ENCODE assay signal across 26 mouse cellular contexts in the genomic region with DNA sequence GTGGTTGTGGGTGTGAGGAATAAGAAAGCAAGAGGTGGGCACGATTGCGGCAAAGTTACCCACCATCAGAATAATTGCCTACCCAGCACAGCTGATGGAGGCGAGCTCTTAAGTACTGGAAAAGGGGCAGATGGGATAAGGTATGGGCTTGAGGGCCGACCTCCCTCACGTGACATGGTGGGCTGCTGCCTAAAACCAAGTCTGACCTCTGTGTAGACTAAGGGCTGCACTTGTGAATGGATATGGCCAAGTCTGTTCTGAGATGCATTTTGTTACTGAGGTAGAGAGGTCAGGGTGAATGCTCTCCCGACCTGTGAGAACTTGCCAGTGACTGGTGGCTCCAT. TPM values are rescaled to one million over a fixed set of nuclear protein-coding genes. Genes with fewer than 3 reads are reported as not detected.
A peak's percentile ranks its signal among the peaks of the same experiment; 100 is the strongest.
DNase-seq lines count a peak whose midpoint lies in the region; ATAC-seq lines count a peak whose summit lies in the region.
"Had no signal": no experiment of that assay in that cellular context is flagged by ENCODE, and none has a peak within 500 bp of the region (broad histone marks: within the 10 kb centered on the region; RNA-seq: fewer than 3 reads in every experiment).

No protein-coding gene starts in this region.

- no peaks in the 10 kb centered on the region for H3K36me3 ChIP-seq in forebrain, embryonic 12.5 days (replicated peaks)
- no peaks in the 10 kb centered on the region for H3K36me3 ChIP-seq in forebrain, embryonic 10.5 days (replicated peaks)
- no peaks in the 10 kb centered on the region for H3K36me3 ChIP-seq in hindbrain, embryonic 12.5 days
- no peaks in the 10 kb centered on the region for H3K36me3 ChIP-seq in hindbrain, embryonic 16.5 days (ENCODE audit: control insufficient read depth, insufficient read depth, low read length)
- no peaks in the 10 kb centered on the region for H3K36me3 ChIP-seq in midbrain, embryonic 16.5 days (ENCODE audit: control insufficient read depth, insufficient read depth, low read length)
- H3K36me3 ChIP-seq in midbrain, embryonic 15.5 days (replicated peaks): no peaks in the 10 kb centered on the region
- H3K36me3 ChIP-seq: hindbrain, embryonic 15.5 days; intestine, embryonic 15.5 days; liver, embryonic 12.5 days; stomach, embryonic 15.5 days had no signal

- 93% methylated on average over 6 of the region's 6 CpGs for WGBS in forebrain, embryonic 12.5 days
- WGBS in forebrain, embryonic 10.5 days: 93% methylated on average over 6 of the region's 6 CpGs
- WGBS in hindbrain, embryonic 12.5 days: 84% methylated on average over 6 of the region's 6 CpGs
- 89% methylated on average over 6 of the region's 6 CpGs for WGBS in hindbrain, embryonic 16.5 days
- 92% methylated on average over 6 of the region's 6 CpGs for WGBS in midbrain, embryonic 16.5 days
- WGBS in midbrain, embryonic 15.5 days: 86% methylated on average over 6 of the region's 6 CpGs

- no peaks in the 10 kb centered on the region for H3K27me3 ChIP-seq in forebrain, embryonic 12.5 days
- no peaks in the 10 kb centered on the region for H3K27me3 ChIP-seq in forebrain, embryonic 10.5 days (ENCODE audit: poor library complexity, severe bottlenecking)
- no peaks in the 10 kb centered on the region for H3K27me3 ChIP-seq in hindbrain, embryonic 12.5 days
- 0 out of 2 replicates have a peak, but pooled peaks cover 2% of the 10 kb centered on the region for H3K27me3 ChIP-seq in hindbrain, embryonic 16.5 days (replicated peaks; ENCODE audit: control insufficient read depth, insufficient read depth, low read length)
- no peaks in the 10 kb centered on the region for H3K27me3 ChIP-seq in midbrain, embryonic 16.5 days (ENCODE audit: control insufficient read depth, insufficient read depth, low read depth, low read length)
- no peaks in the 10 kb centered on the region for H3K27me3 ChIP-seq in midbrain, embryonic 15.5 days (replicated peaks)
- H3K27me3 ChIP-seq: hindbrain, embryonic 15.5 days; intestine, embryonic 15.5 days; liver, embryonic 12.5 days; stomach, embryonic 15.5 days had no signal

- peak; percentile 56 for ATAC-seq in forebrain, embryonic 12.5 days (ENCODE audit: low FRiP score)
- ATAC-seq in hindbrain, embryonic 12.5 days (ENCODE audit: low FRiP score): peak; percentile 23; the same call in 1 of the 2 replicates
- no peak for ATAC-seq in hindbrain, embryonic 16.5 days
- 0 out of 2 replicates have a peak, but pooled peaks have one; percentile 25 for ATAC-seq in midbrain, embryonic 16.5 days
- no peak for ATAC-seq in midbrain, embryonic 15.5 days (replicated peaks)
- ATAC-seq: activated CD4-positive, CD25-positive, alpha-beta regulatory T cell, adult 4 months; intestine, embryonic 15.5 days; liver, embryonic 12.5 days; liver, postnatal 0 days had no signal

- H3K4me2 ChIP-seq in forebrain, embryonic 12.5 days: no peak overlapping the region
- H3K4me2 ChIP-seq in hindbrain, embryonic 12.5 days (replicated peaks): no peak overlapping the region
- H3K4me2 ChIP-seq in hindbrain, embryonic 16.5 days (ENCODE audit: low read length): no peak overlapping the region
- no peak overlapping the region for H3K4me2 ChIP-seq in midbrain, embryonic 16.5 days (ENCODE audit: low read length)
- no peak overlapping the region for H3K4me2 ChIP-seq in midbrain, embryonic 15.5 days
- H3K4me2 ChIP-seq: hindbrain, embryonic 15.5 days; intestine, embryonic 15.5 days; liver, embryonic 12.5 days; stomach, embryonic 15.5 days had no signal

- no peak for DNase-seq in forebrain, embryonic 10.5 days (ENCODE audit: extremely low spot score, low spot score)
- no peak for DNase-seq in kidney, postnatal 25 days
- DNase-seq: adrenal gland, adult 2 months; cerebellum, adult 2 months; cerebellum, postnatal 14 days; kidney, adult 2 months; layer of hippocampus, postnatal 36 days; left cerebral cortex, postnatal 4 days; liver, postnatal 0 days; lung, postnatal 36 days; retina, postnatal 1 day; right cerebral cortex, postnatal 14 days; thymus, postnatal 14 days had no signal

- H3K4me3 ChIP-seq in forebrain, embryonic 12.5 days (replicated peaks): no peak overlapping the region
- no peak overlapping the region for H3K4me3 ChIP-seq in forebrain, embryonic 10.5 days
- no peak overlapping the region for H3K4me3 ChIP-seq in hindbrain, embryonic 12.5 days
- no peak overlapping the region for H3K4me3 ChIP-seq in hindbrain, embryonic 16.5 days (ENCODE audit: low read length)
- H3K4me3 ChIP-seq in midbrain, embryonic 16.5 days (ENCODE audit: low read depth, low read length): no peak overlapping the region
- no peak overlapping the region for H3K4me3 ChIP-seq in midbrain, embryonic 15.5 days
- H3K4me3 ChIP-seq: erythroblast, embryonic 14.5 days; hindbrain, embryonic 15.5 days; intestine, embryonic 15.5 days; liver, embryonic 12.5 days; stomach, embryonic 15.5 days had no signal

- no peaks in the 10 kb centered on the region for H3K9me3 ChIP-seq in forebrain, embryonic 12.5 days
- no peaks in the 10 kb centered on the region for H3K9me3 ChIP-seq in forebrain, embryonic 10.5 days
- no peaks in the 10 kb centered on the region for H3K9me3 ChIP-seq in hindbrain, embryonic 12.5 days (replicated peaks)
- H3K9me3 ChIP-seq in hindbrain, embryonic 16.5 days (ENCODE audit: control insufficient read depth, low read length): no peaks in the 10 kb centered on the region
- H3K9me3 ChIP-seq in midbrain, embryonic 16.5 days (replicated peaks; ENCODE audit: control insufficient read depth, low read length, poor library complexity, severe bottlenecking): no peaks in the 10 kb centered on the region
- no peaks in the 10 kb centered on the region for H3K9me3 ChIP-seq in midbrain, embryonic 15.5 days
- H3K9me3 ChIP-seq: hindbrain, embryonic 15.5 days; intestine, embryonic 15.5 days; liver, embryonic 12.5 days; stomach, embryonic 15.5 days had no signal

- peaks cover 7% of the 10 kb centered on the region; the same call in 1 of the 2 replicates for H3K4me1 ChIP-seq in forebrain, embryonic 12.5 days
- H3K4me1 ChIP-seq in forebrain, embryonic 10.5 days: peaks cover 13% of the 10 kb centered on the region
- 0 out of 2 replicates have a peak, but pooled peaks cover 4% of the 10 kb centered on the region for H3K4me1 ChIP-seq in hindbrain, embryonic 12.5 days
- H3K4me1 ChIP-seq in hindbrain, embryonic 16.5 days (ENCODE audit: control insufficient read depth, insufficient read depth, low read depth, low read length): 0 out of 2 replicates have a peak, but pooled peaks cover 3% of the 10 kb centered on the region
- H3K4me1 ChIP-seq in midbrain, embryonic 16.5 days (ENCODE audit: control insufficient read depth, insufficient read depth, low read length): no peaks in the 10 kb centered on the region
- H3K4me1 ChIP-seq in midbrain, embryonic 15.5 days: peaks cover 3% of the 10 kb centered on the region; the same call in 1 of the 2 replicates
- H3K4me1 ChIP-seq: intestine, embryonic 15.5 days; liver, embryonic 12.5 days; stomach, embryonic 15.5 days had no signal

- H3K9ac ChIP-seq in forebrain, embryonic 12.5 days: no peak overlapping the region
- H3K9ac ChIP-seq in hindbrain, embryonic 12.5 days: no peak overlapping the region
- no peak overlapping the region for H3K9ac ChIP-seq in hindbrain, embryonic 16.5 days (ENCODE audit: low read depth, low read length)
- H3K9ac ChIP-seq in midbrain, embryonic 16.5 days (ENCODE audit: low read depth, low read length): no peak overlapping the region
- no peak overlapping the region for H3K9ac ChIP-seq in midbrain, embryonic 15.5 days
- H3K9ac ChIP-seq: hindbrain, embryonic 15.5 days; intestine, embryonic 15.5 days; liver, embryonic 12.5 days; liver, postnatal 0 days; stomach, embryonic 15.5 days had no signal

- no peak overlapping the region for H3K27ac ChIP-seq in forebrain, embryonic 12.5 days
- no peak overlapping the region for H3K27ac ChIP-seq in forebrain, embryonic 10.5 days
- peak overlapping the region; percentile 17; the same call in 1 of the 2 replicates for H3K27ac ChIP-seq in hindbrain, embryonic 12.5 days
- H3K27ac ChIP-seq in hindbrain, embryonic 16.5 days (ENCODE audit: low read depth, low read length): no peak overlapping the region
- H3K27ac ChIP-seq in midbrain, embryonic 16.5 days (ENCODE audit: low read length): no peak overlapping the region
- H3K27ac ChIP-seq in midbrain, embryonic 15.5 days: no peak overlapping the region
- H3K27ac ChIP-seq: hindbrain, embryonic 15.5 days; intestine, embryonic 15.5 days; kidney, postnatal 0 days; liver, embryonic 12.5 days; stomach, embryonic 15.5 days had no signal

RNA-seq across cellular contexts. Expression of a gene that starts 53.7 kb away (rescaled TPM):
- not detected in 2 replicates for polyA plus RNA-seq in forebrain, embryonic 12.5 days (2016; fragmentation: Nextera tagmentation; extraction: Ambion mirVana)
- polyA plus RNA-seq in forebrain, embryonic 10.5 days (2016; fragmentation: Nextera tagmentation; extraction: Ambion mirVana): not detected in 2 replicates
- polyA plus RNA-seq in hindbrain, embryonic 12.5 days (2016; fragmentation: Nextera tagmentation; extraction: Ambion mirVana): 0.09 TPM in 1 of 2 replicates, not detected in the other
- 0.14 and 0.16 TPM in 2 replicates for polyA plus RNA-seq in hindbrain, embryonic 16.5 days (2015; fragmentation: Nextera tagmentation; extraction: Ambion mirVana)
- polyA plus RNA-seq in midbrain, embryonic 16.5 days (2015; fragmentation: Nextera tagmentation; extraction: Ambion mirVana): 0.09 and 0.41 TPM in 2 replicates
- polyA plus RNA-seq in midbrain, embryonic 15.5 days (2015; fragmentation: Nextera tagmentation; extraction: Ambion mirVana): 0.11 TPM in 1 of 2 replicates, not detected in the other
- polyA plus RNA-seq: activated CD4-positive, CD25-positive, alpha-beta regulatory T cell, adult 4 months; erythroblast, embryonic 14.5 days; forebrain, embryonic 16.5 days had no signal

Comparison
In these comparisons a context has a peak if more than half of its experiments do, and no peak if none do; other contexts are left out.
1. ATAC-seq: peak in forebrain, embryonic 12.5 days (single experiment), hindbrain, embryonic 12.5 days (single experiment) and midbrain, embryonic 16.5 days (single experiment); none in hindbrain, embryonic 16.5 days (single experiment) and midbrain, embryonic 15.5 days (single experiment).